Mouse (Mus musculus) heart, embryonic 12.5 days (tissue): ENCODE data around the gene Fam13a. TPM values are rescaled to one million over a fixed set of nuclear protein-coding genes. Genes with fewer than 3 reads are reported as not detected.

Experiments
- ATAC-seq: fragments of 200-750 bp; cut with Nextera tagmentation; 2 replicates; pipeline ENCODE4 v1.8.0; 2017; ENCODE audit warnings: moderate TSS enrichment, moderate library complexity; ENCODE audit not compliant: insufficient number of reproducible peaks, low FRiP score
- H3K27ac ChIP-seq: fragments of 300-500 bp; sonication (generic); 2 replicates; pipeline ENCODE4 v1.5.1; 2016; ENCODE audit warnings: mild to moderate bottlenecking, moderate library complexity; ENCODE audit not compliant: poor library complexity, severe bottlenecking
- H3K27me3 ChIP-seq: fragments of 300-500 bp; sonication (generic); replicated peaks from 2 replicates; pipeline ENCODE4 v1.6.1; 2016; ENCODE audit warnings: mild to moderate bottlenecking, moderate library complexity
- H3K36me3 ChIP-seq: fragments of 300-500 bp; sonication (generic); 2 replicates; pipeline ENCODE4 v1.6.1; 2016; ENCODE audit warnings: mild to moderate bottlenecking, moderate library complexity
- H3K4me1 ChIP-seq: fragments of 300-500 bp; sonication (generic); replicated peaks from 2 replicates; pipeline ENCODE4 v1.6.1; 2016; ENCODE audit warnings: mild to moderate bottlenecking
- H3K4me2 ChIP-seq: fragments of 300-500 bp; sonication (generic); 2 replicates; pipeline ENCODE4 v1.6.1; 2016; ENCODE audit warnings: mild to moderate bottlenecking, moderate library complexity
- H3K4me3 ChIP-seq: fragments of 300-500 bp; sonication (generic); 2 replicates; pipeline ENCODE4 v1.5.1; 2016; ENCODE audit warnings: mild to moderate bottlenecking
- H3K9ac ChIP-seq: fragments of 300-500 bp; sonication (generic); 2 replicates; pipeline ENCODE4 v1.6.1; 2016; ENCODE audit warnings: mild to moderate bottlenecking, moderate library complexity
- H3K9me3 ChIP-seq: fragments of 300-500 bp; sonication (generic); replicated peaks from 2 replicates; pipeline ENCODE4 v1.6.1; 2016; ENCODE audit warnings: mild to moderate bottlenecking, moderate library complexity
- WGBS: fragments of 180-500 bp; shearing (Covaris S2); methylation state at CpG from one replicate; pipeline ENCODE4 v1.1.7; 2016; 5-methylcytosine and 5-hydroxymethylcytosine counted together
- polyA plus RNA-seq: library from polyadenylated mRNA; unstranded; fragments of >200 nt; fragmentation: Nextera tagmentation; extraction: Ambion mirVana; gene quantifications from 2 replicates; pipeline ENCODE4 v1.2.1, GENCODE M21; 2016

Fam13a gene
- polyA plus RNA-seq, 1 experiment from 2014 or later, result 6.2 TPM

- Histone ChIP-seq H3K9ac (no peak overlapping the region), H3K27me3 (no peaks in the 10 kb centered on the region), H3K27ac (no peak overlapping the region), H3K4me1 (no peaks in the 10 kb centered on the region), H3K4me2 (no peak overlapping the region), H3K9me3 (no peaks in the 10 kb centered on the region), H3K36me3 (peaks cover 23% of the 10 kb centered on the region), H3K4me3 (no peak overlapping the region)
- 73% methylated on average over 5 of the region's 5 CpGs for WGBS
- ATAC-seq, result no peak
Measured at GRCm38 (mm10) chr6:58912842-58913241, 111.5 kb downstream of the Fam13a start.

- H3K4me3 ChIP-seq, result no peak overlapping the region
- H3K27me3 ChIP-seq, result no peaks in the 10 kb centered on the region
- H3K4me1 ChIP-seq, result no peaks in the 10 kb centered on the region
- 86% methylated on average over 2 of the region's 2 CpGs for WGBS
- peaks cover 19% of the 10 kb centered on the region for H3K9me3 ChIP-seq
- H3K27ac ChIP-seq, result no peak overlapping the region
- H3K36me3 ChIP-seq, result peaks cover 31% of the 10 kb centered on the region
- no peak overlapping the region for H3K4me2 ChIP-seq
- H3K9ac ChIP-seq, result no peak overlapping the region
- no peak for ATAC-seq
Measured at GRCm38 (mm10) chr6:58907791-58908190, 116.6 kb downstream of the Fam13a start.

GRCm38 (mm10) chr6:58907336-58907735 lies 117.0 kb downstream of the Fam13a start:
- no peaks in the 10 kb centered on the region for H3K4me1 ChIP-seq
- no peak for ATAC-seq
- H3K4me2 ChIP-seq, result peak overlapping the region; percentile 79
- H3K9ac ChIP-seq, result no peak overlapping the region
- peak overlapping the region; percentile 52; the same call in 1 of the 2 replicates for H3K4me3 ChIP-seq
- peaks cover 19% of the 10 kb centered on the region for H3K9me3 ChIP-seq
- WGBS, result 82% methylated on average over 8 of the region's 8 CpGs
- no peaks in the 10 kb centered on the region for H3K27me3 ChIP-seq
- H3K36me3 ChIP-seq, result peaks cover 31% of the 10 kb centered on the region
- H3K27ac ChIP-seq, result no peak overlapping the region

- Histone ChIP-seq H3K9ac (peak within 1 kb of the TSS; percentile 55; the same call in 1 of the 2 replicates), H3K9me3 (peaks cover 19% of the 10 kb centered on the region), H3K4me3 (peak within 1 kb of the TSS; percentile 52), H3K27ac (no peak within 1 kb of the TSS), H3K27me3 (no peaks in the 10 kb centered on the region), H3K4me2 (peak within 1 kb of the TSS; percentile 79), H3K4me1 (no peaks in the 10 kb centered on the region), H3K36me3 (peaks cover 31% of the 10 kb centered on the region)
- peak; percentile 48; the same call in 1 of the 2 replicates for ATAC-seq
- 56% methylated on average over 34 of the region's 34 CpGs for WGBS
Measured at GRCm38 (mm10) chr6:58906852-58907261, 117.5 kb downstream of the Fam13a start, which contains the start of gene Nap1l5. Gene Nap1l5, minus strand, starts transcription at chr6:58907076.

GRCm38 (mm10) chr6:58904551-58904950 lies 119.8 kb downstream of the Fam13a start:
- no peaks in the 10 kb centered on the region for H3K27me3 ChIP-seq
- H3K4me3 ChIP-seq, result no peak overlapping the region
- H3K9me3 ChIP-seq, result peaks cover 19% of the 10 kb centered on the region
- no peak overlapping the region for H3K27ac ChIP-seq
- no peak overlapping the region for H3K4me2 ChIP-seq
- no peaks in the 10 kb centered on the region for H3K4me1 ChIP-seq
- no peak for ATAC-seq
- 65% methylated on average over 3 of the region's 3 CpGs for WGBS
- H3K36me3 ChIP-seq, result peaks cover 33% of the 10 kb centered on the region
- H3K9ac ChIP-seq, result no peak overlapping the region

GRCm38 (mm10) chr6:58903171-58903570 lies 121.2 kb downstream of the Fam13a start:
- no peak overlapping the region for H3K4me3 ChIP-seq
- no peak overlapping the region for H3K9ac ChIP-seq
- no peaks in the 10 kb centered on the region for H3K4me1 ChIP-seq
- peaks cover 33% of the 10 kb centered on the region for H3K36me3 ChIP-seq
- no peaks in the 10 kb centered on the region for H3K27me3 ChIP-seq
- H3K9me3 ChIP-seq, result peaks cover 19% of the 10 kb centered on the region
- H3K4me2 ChIP-seq, result no peak overlapping the region
- ATAC-seq, result peak; percentile 48; the same call in 1 of the 2 replicates
- H3K27ac ChIP-seq, result no peak overlapping the region
- WGBS, result 54% methylated on average over 8 of the region's 8 CpGs

GRCm38 (mm10) chr6:58900536-58900935 lies 123.8 kb downstream of the Fam13a start:
- no peak for ATAC-seq
- WGBS, result 90% methylated on average over 7 of the region's 7 CpGs
- H3K4me2 ChIP-seq, result no peak overlapping the region

GRCm38 (mm10) chr6:58899076-58899475 lies 125.3 kb downstream of the Fam13a start:
- Histone ChIP-seq H3K27ac (no peak overlapping the region), H3K4me3 (no peak overlapping the region), H3K27me3 (no peaks in the 10 kb centered on the region), H3K36me3 (peaks cover 34% of the 10 kb centered on the region), H3K9ac (no peak overlapping the region), H3K4me1 (no peaks in the 10 kb centered on the region), H3K4me2 (no peak overlapping the region), H3K9me3 (no peaks in the 10 kb centered on the region)
- WGBS, result 89% methylated on average over 3 of the region's 3 CpGs
- no peak for ATAC-seq

More at GRCm38 (mm10) chr6:58900536-58900935, 123.8 kb downstream of the Fam13a start:
- H3K36me3 ChIP-seq, result peaks cover 24% of the 10 kb centered on the region
- H3K27ac ChIP-seq, result no peak overlapping the region
- H3K9ac ChIP-seq, result no peak overlapping the region
- no peak overlapping the region for H3K4me3 ChIP-seq
- H3K27me3 ChIP-seq, result no peaks in the 10 kb centered on the region
- no peaks in the 10 kb centered on the region for H3K9me3 ChIP-seq
- no peaks in the 10 kb centered on the region for H3K4me1 ChIP-seq

- no peaks in the 10 kb centered on the region for H3K4me1 ChIP-seq
- H3K27ac ChIP-seq, result no peak overlapping the region
- H3K9ac ChIP-seq, result no peak overlapping the region
Measured at GRCm38 (mm10) chr6:58896648-58897047, 127.7 kb downstream of the Fam13a start.

GRCm38 (mm10) chr6:58894994-58895393 lies 129.4 kb downstream of the Fam13a start:
- peaks cover 47% of the 10 kb centered on the region for H3K36me3 ChIP-seq
- no peaks in the 10 kb centered on the region for H3K4me1 ChIP-seq
- WGBS, result 88% methylated on average over 4 of the region's 4 CpGs
- H3K9ac ChIP-seq, result no peak overlapping the region
- ATAC-seq, result no peak
- H3K4me2 ChIP-seq, result no peak overlapping the region
- no peak overlapping the region for H3K4me3 ChIP-seq
- no peaks in the 10 kb centered on the region for H3K27me3 ChIP-seq
- H3K9me3 ChIP-seq, result no peaks in the 10 kb centered on the region
- no peak overlapping the region for H3K27ac ChIP-seq

More at GRCm38 (mm10) chr6:58896648-58897047, 127.7 kb downstream of the Fam13a start:
- Histone ChIP-seq H3K4me3 (no peak overlapping the region), H3K4me2 (no peak overlapping the region), H3K9me3 (no peaks in the 10 kb centered on the region), H3K27me3 (no peaks in the 10 kb centered on the region), H3K36me3 (peaks cover 43% of the 10 kb centered on the region)
- ATAC-seq, result no peak
- WGBS, result 61% methylated on average over 3 of the region's 3 CpGs

GRCm38 (mm10) chr6:58893307-58893706 lies 131.0 kb downstream of the Fam13a start:
- WGBS, result 64% methylated on average over 6 of the region's 6 CpGs

GRCm38 (mm10) chr6:58889917-58890316 lies 134.4 kb downstream of the Fam13a start:
- no peak overlapping the region for H3K4me2 ChIP-seq
- ATAC-seq, result no peak
- H3K27ac ChIP-seq, result no peak overlapping the region
- WGBS, result 77% methylated on average over 3 of the region's 3 CpGs
- H3K4me3 ChIP-seq, result no peak overlapping the region
- H3K4me1 ChIP-seq, result no peaks in the 10 kb centered on the region
- no peak overlapping the region for H3K9ac ChIP-seq
- no peaks in the 10 kb centered on the region for H3K27me3 ChIP-seq
- no peaks in the 10 kb centered on the region for H3K9me3 ChIP-seq
- H3K36me3 ChIP-seq, result peaks cover 47% of the 10 kb centered on the region

More at GRCm38 (mm10) chr6:58893307-58893706, 131.0 kb downstream of the Fam13a start:
- no peak overlapping the region for H3K9ac ChIP-seq
- H3K27me3 ChIP-seq, result no peaks in the 10 kb centered on the region
- H3K27ac ChIP-seq, result no peak overlapping the region
- ATAC-seq, result no peak
- no peaks in the 10 kb centered on the region for H3K4me1 ChIP-seq
- no peak overlapping the region for H3K4me2 ChIP-seq
- peaks cover 56% of the 10 kb centered on the region for H3K36me3 ChIP-seq
- no peak overlapping the region for H3K4me3 ChIP-seq
- H3K9me3 ChIP-seq, result no peaks in the 10 kb centered on the region
